Mouse (Mus musculus) kidney, embryonic 15.5 days (tissue): ENCODE measurements around the gene Galk1. TPM values are rescaled to one million over a fixed set of nuclear protein-coding genes. Genes with fewer than 3 reads are reported as not detected.
"Not testable (repeated sequence)": the region's sequence is repeated elsewhere in the genome, so short reads cannot be mapped to it uniquely, and the experiment has no call there.

Source experiments
- ATAC-seq: fragments of 200-750 bp; cut with Nextera tagmentation; replicated peaks from 2 replicates; pipeline ENCODE4 v1.8.0; 2017; ENCODE audit warnings: moderate TSS enrichment; ENCODE audit not compliant: low FRiP score
- H3K27ac ChIP-seq: fragments of 300-500 bp; sonication (generic); 2 replicates; pipeline ENCODE4 v1.5.1; 2015; ENCODE audit warnings: mild to moderate bottlenecking, inconsistent platforms
- H3K27me3 ChIP-seq: fragments of 300-500 bp; sonication (generic); 2 replicates; pipeline ENCODE4 v1.6.1; 2015; ENCODE audit warnings: inconsistent platforms
- H3K36me3 ChIP-seq: fragments of 300-500 bp; sonication (generic); 2 replicates; pipeline ENCODE4 v1.6.1; 2015; ENCODE audit warnings: inconsistent platforms
- H3K4me1 ChIP-seq: fragments of 300-500 bp; sonication (generic); 2 replicates; pipeline ENCODE4 v1.6.1; 2015; ENCODE audit warnings: inconsistent platforms
- H3K4me2 ChIP-seq: fragments of 300-500 bp; sonication (generic); 2 replicates; pipeline ENCODE4 v1.6.1; 2015; ENCODE audit warnings: moderate library complexity, mild to moderate bottlenecking, inconsistent platforms
- H3K4me3 ChIP-seq: fragments of 300-500 bp; sonication (generic); replicated peaks from 2 replicates; pipeline ENCODE4 v1.5.1; 2015; ENCODE audit warnings: mild to moderate bottlenecking, inconsistent platforms
- H3K9ac ChIP-seq: fragments of 300-500 bp; sonication (generic); 2 replicates; pipeline ENCODE4 v1.6.1; 2015; ENCODE audit warnings: mild to moderate bottlenecking, inconsistent platforms
- H3K9me3 ChIP-seq: fragments of 300-500 bp; sonication (generic); replicated peaks from 2 replicates; pipeline ENCODE4 v1.6.1; 2016; ENCODE audit warnings: inconsistent platforms
- WGBS: fragments of 180-500 bp; shearing (Covaris S2); methylation state at CpG from one replicate; pipeline ENCODE4 v1.1.7; 2015; ENCODE audit warnings: mixed read lengths; 5-methylcytosine and 5-hydroxymethylcytosine counted together
- polyA plus RNA-seq: library from polyadenylated mRNA; unstranded; fragments of >200 nt; fragmentation: Nextera tagmentation; extraction: Ambion mirVana; gene quantifications from 2 replicates; pipeline ENCODE4 v1.2.1, GENCODE M21; 2015

Gene Galk1
- polyA plus RNA-seq, 1 experiment from 2014 or later: 208 TPM

- no peak for ATAC-seq
- Histone ChIP-seq H3K27ac (no peak overlapping the region), H3K4me1 (peaks cover 25% of the 10 kb centered on the region), H3K9me3 (no peaks in the 10 kb centered on the region), H3K27me3 (no peaks in the 10 kb centered on the region), H3K4me2 (no peak overlapping the region), H3K36me3 (no peaks in the 10 kb centered on the region), H3K9ac (no peak overlapping the region), H3K4me3 (no peak overlapping the region)
- WGBS: 88% methylated on average over 9 of the region's 9 CpGs
Observed at GRCm38 (mm10) chr11:116028177-116028865, 15.8 kb upstream of the Galk1 start.

- Histone ChIP-seq H3K4me2 (no peak within 1 kb of the TSS), H3K9ac (no peak within 1 kb of the TSS), H3K27me3 (no peaks in the 10 kb centered on the region), H3K4me3 (no peak within 1 kb of the TSS), H3K36me3 (no peaks in the 10 kb centered on the region), H3K4me1 (peaks cover 24% of the 10 kb centered on the region), H3K9me3 (no peaks in the 10 kb centered on the region), H3K27ac (no peak within 1 kb of the TSS)
- no peak for ATAC-seq
- WGBS: 76% methylated on average over 4 of the region's 4 CpGs
Observed at GRCm38 (mm10) chr11:116027756-116028155, 15.2 kb upstream of the Galk1 start, which contains the start of gene H3f3b. Gene H3f3b (minus strand): TSS chr11:116027962.

DNA sequence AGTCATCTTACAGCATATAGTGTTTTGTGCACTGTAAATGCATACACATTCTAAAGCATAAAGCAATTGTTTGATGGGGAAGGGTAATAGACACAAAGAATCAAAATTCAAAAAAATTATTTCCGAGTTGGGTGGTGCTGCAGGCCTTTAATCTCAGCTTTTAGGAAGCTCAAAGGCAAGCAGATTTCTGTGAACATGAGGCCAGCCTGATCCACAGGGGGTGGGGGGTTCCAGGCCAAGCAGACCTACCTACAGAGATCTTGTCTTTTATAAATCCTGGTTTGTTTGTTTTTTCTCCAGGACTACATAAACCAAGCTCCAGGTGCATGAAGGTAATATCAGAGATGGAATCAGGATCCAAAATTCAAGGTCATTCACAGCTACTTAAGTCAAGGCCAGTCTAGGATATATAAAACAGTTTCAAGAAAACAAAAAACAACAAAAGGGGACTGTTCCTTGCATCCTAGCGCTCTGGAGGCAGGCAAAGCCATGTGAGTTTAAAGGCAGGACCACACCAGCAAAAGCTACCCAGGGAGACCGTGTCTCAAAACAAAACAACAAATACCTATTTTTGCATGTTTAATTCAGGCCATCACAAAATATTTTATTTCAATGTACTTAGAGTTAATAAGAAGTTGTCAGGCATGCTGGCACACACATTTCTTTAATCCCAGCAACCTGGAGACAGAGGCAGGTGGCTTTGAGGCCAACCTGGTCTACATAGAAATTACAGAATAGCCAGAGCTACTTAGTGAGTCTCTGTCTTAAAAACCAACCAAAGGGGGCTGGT, 12.7 kb upstream of the Galk1 start:
- Histone ChIP-seq H3K9me3 (no peaks in the 10 kb centered on the region), H3K36me3 (peaks cover 15% of the 10 kb centered on the region), H3K4me3 (no peak overlapping the region), H3K4me1 (peaks cover 15% of the 10 kb centered on the region), H3K27me3 (no peaks in the 10 kb centered on the region), H3K4me2 (no peak overlapping the region), H3K9ac (no peak overlapping the region), H3K27ac (peak overlapping the region; percentile 63; the same call in 1 of the 2 replicates)
- WGBS: 90% methylated on average over 3 of the region's 3 CpGs
- no peak for ATAC-seq

- no peaks in the 10 kb centered on the region for H3K27me3 ChIP-seq
- H3K27ac ChIP-seq: peak overlapping the region; percentile 100
- H3K4me2 ChIP-seq: peak overlapping the region; percentile 53
- ATAC-seq: peak; percentile 95
- H3K9me3 ChIP-seq: no peaks in the 10 kb centered on the region
- H3K9ac ChIP-seq: peak overlapping the region; percentile 100
- peaks cover 11% of the 10 kb centered on the region for H3K4me1 ChIP-seq
- peak overlapping the region; percentile 97 for H3K4me3 ChIP-seq
- peaks cover 15% of the 10 kb centered on the region for H3K36me3 ChIP-seq
- WGBS: under 1% methylated on average over 37 of the region's 37 CpGs
Observed at GRCm38 (mm10) chr11:116024356-116024808, 11.9 kb upstream of the Galk1 start.

DNA sequence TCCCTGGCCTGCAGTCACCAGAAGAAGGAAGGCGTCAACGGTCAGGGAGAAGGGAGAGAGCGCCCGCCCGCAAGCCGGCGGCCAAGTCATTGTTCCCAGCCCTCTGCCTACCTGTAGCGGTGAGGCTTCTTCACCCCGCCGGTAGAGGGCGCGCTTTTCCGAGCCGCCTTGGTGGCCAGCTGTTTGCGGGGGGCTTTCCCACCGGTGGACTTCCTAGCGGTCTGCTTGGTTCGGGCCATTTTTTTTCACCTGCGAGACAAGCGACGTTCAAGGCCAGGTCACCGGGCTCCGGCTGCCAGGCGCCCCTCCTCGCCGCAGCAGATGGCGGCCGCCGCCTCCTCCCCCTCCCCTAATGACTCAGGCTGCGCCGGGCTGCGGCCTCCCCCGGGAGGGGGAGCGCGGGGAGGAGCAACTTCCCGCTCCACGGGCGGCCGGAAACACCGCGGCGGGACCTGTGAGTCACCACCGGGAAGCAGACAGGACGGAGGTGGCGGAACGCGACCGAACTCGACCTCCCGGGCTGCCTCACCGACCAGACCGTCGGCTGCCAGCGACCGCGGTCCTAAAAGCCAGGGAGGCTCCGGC, 11.3 kb upstream of the Galk1 start:
- ATAC-seq: peak; percentile 65
- Histone ChIP-seq H3K9ac (peak overlapping the region; percentile 100), H3K27me3 (no peaks in the 10 kb centered on the region), H3K4me1 (peaks cover 9% of the 10 kb centered on the region; the same call in 1 of the 2 replicates), H3K9me3 (no peaks in the 10 kb centered on the region), H3K36me3 (peaks cover 15% of the 10 kb centered on the region), H3K27ac (peak overlapping the region; percentile 100), H3K4me3 (peak overlapping the region; percentile 97), H3K4me2 (peak overlapping the region; percentile 53)
- under 1% methylated on average over 53 of the region's 57 CpGs for WGBS

GRCm38 (mm10) chr11:116023074-116023770, 10.7 kb upstream of the Galk1 start:
- peak overlapping the region; percentile 100 for H3K27ac ChIP-seq
- H3K4me1 ChIP-seq, H3K9me3 ChIP-seq, H3K27me3 ChIP-seq, ATAC-seq: not testable (repeated sequence)
- peak overlapping the region; percentile 100 for H3K9ac ChIP-seq
- 4% methylated on average over 18 of the region's 18 CpGs for WGBS
- peak overlapping the region; percentile 53 for H3K4me2 ChIP-seq
- peak overlapping the region; percentile 97 for H3K4me3 ChIP-seq
- H3K36me3 ChIP-seq: peaks cover 15% of the 10 kb centered on the region

- Histone ChIP-seq H3K4me2 (peak overlapping the region; percentile 53), H3K27me3 (no peaks in the 10 kb centered on the region), H3K9ac (0 out of 2 replicates have a peak overlapping the region, but pooled peaks have one; percentile 3), H3K27ac (no peak overlapping the region), H3K36me3 (peaks cover 15% of the 10 kb centered on the region), H3K4me1 (peaks cover 9% of the 10 kb centered on the region; the same call in 1 of the 2 replicates), H3K4me3 (peak overlapping the region; percentile 97), H3K9me3 (no peaks in the 10 kb centered on the region)
- no peak for ATAC-seq
- 58% methylated on average over 4 of the region's 4 CpGs for WGBS
Observed at GRCm38 (mm10) chr11:116022256-116022780, 9.8 kb upstream of the Galk1 start.

DNA sequence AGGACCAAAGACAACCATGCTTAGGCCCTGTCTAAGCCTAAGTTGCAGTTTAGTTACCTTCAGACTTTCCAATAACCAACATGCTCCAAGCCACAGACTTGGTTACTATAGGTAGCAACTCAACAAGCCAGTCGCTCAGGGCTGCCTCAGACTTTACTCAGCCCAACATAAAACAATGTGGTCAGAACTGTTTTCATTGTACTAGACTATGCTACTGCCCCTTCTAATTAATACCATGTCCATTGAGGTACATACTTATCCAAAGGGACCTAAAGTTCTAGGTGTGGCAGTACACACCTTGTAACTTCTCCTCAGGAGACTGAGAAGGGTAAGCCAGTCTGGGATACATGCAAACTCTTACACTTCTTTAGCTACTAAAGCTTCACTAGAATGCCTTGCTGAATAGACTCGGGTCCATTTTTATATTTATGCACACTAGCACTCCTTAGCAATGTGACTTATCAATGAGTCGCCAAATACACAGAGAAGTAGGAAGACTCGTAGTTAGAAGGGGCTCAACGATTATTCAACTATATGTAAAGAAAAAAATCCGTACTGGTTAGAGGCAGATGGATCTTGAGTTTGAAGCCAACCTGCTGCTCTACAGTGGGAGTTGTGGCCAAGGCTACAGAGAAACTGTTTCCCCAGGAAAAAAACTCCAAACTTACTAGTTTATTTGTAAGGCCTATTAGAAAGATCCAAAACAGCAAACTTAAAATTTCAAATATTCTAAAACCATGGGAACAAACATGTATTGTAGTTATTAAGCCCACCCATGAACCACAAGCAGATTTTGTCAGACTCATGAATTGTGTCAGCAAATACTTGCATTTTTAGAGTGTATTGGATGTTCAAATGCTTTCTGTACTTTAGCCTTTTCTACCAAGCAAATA, 9.1 kb upstream of the Galk1 start:
- Histone ChIP-seq H3K9ac (no peak overlapping the region), H3K4me2 (peak overlapping the region; percentile 53), H3K27me3 (no peaks in the 10 kb centered on the region), H3K27ac (peak overlapping the region; percentile 11; the same call in 1 of the 2 replicates), H3K9me3 (no peaks in the 10 kb centered on the region), H3K4me3 (peak overlapping the region; percentile 97), H3K36me3 (peaks cover 15% of the 10 kb centered on the region), H3K4me1 (peaks cover 9% of the 10 kb centered on the region; the same call in 1 of the 2 replicates)
- no peak for ATAC-seq
- 80% methylated on average over 6 of the region's 6 CpGs for WGBS

DNA sequence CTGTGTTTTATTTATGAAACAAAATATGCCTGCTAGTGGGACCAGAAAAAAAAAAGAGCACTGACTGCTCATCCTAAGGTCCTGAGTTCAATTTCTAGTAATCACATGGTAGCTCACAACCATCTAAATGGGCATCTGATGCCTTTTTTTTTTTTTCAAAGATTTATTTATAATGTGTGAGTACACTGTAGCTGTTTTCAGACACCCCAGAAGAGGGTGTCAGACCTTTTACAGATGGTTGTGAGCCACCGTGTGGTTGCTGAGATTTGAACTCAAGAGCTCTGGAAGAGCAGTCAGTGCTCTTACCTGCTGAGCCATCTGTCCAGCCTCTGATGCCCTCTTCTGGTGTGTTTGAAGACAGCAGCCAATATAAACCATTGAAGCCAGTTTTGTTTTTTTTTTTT, 8.0 kb upstream of the Galk1 start:
- no peak overlapping the region for H3K9ac ChIP-seq
- peak overlapping the region; percentile 45 for H3K27ac ChIP-seq
- peaks cover 9% of the 10 kb centered on the region; the same call in 1 of the 2 replicates for H3K4me1 ChIP-seq
- no peaks in the 10 kb centered on the region for H3K27me3 ChIP-seq
- no peak overlapping the region for H3K4me3 ChIP-seq
- whole genome bisulfite sequencing: 50% methylated on average over 1 of the region's 1 CpGs
- no peak overlapping the region for H3K4me2 ChIP-seq
- H3K9me3 ChIP-seq: no peaks in the 10 kb centered on the region
- ATAC-seq: no peak
- peaks cover 15% of the 10 kb centered on the region for H3K36me3 ChIP-seq

- Histone ChIP-seq H3K36me3 (peaks cover 15% of the 10 kb centered on the region), H3K27ac (peak overlapping the region; percentile 45), H3K27me3 (no peaks in the 10 kb centered on the region), H3K4me2 (no peak overlapping the region), H3K4me3 (no peak overlapping the region), H3K9me3 (no peaks in the 10 kb centered on the region), H3K4me1 (peaks cover 9% of the 10 kb centered on the region; the same call in 1 of the 2 replicates), H3K9ac (no peak overlapping the region)
- WGBS: 77% methylated on average over 2 of the region's 2 CpGs
- ATAC-seq: no peak
Observed at GRCm38 (mm10) chr11:116019976-116020411, 7.5 kb upstream of the Galk1 start.
